Mouse (Mus musculus) CD4-positive helper T cell, adult 2 months (primary cell): Measurements from ENCODE around the gene Myo9a.
"Not testable (repeated sequence)": the region's sequence is repeated elsewhere in the genome, so short reads cannot be mapped to it uniquely, and the experiment has no call there.

Source experiments
- DNase-seq: peaks from one replicate; pipeline ENCODE4 v3.0.0-alpha.2; 2012; ENCODE audit warnings: low read depth, missing footprints, low spot score

Myo9a gene

GRCm38 (mm10) chr9:59948691-59949250 is 198.1 kb downstream of the Myo9a start:
- no peak for DNase-seq

- no peak for DNase-seq
Observed at GRCm38 (mm10) chr9:59949511-59949910, 198.8 kb downstream of the Myo9a start.

- no peak for DNase-seq
Observed at GRCm38 (mm10) chr9:59949981-59950380, 199.3 kb downstream of the Myo9a start.

- DNase-seq = no peak
Observed at GRCm38 (mm10) chr9:59951001-59951750, 200.5 kb downstream of the Myo9a start.

GRCm38 (mm10) chr9:59951943-59952342 is 201.2 kb downstream of the Myo9a start:
- no peak for DNase-seq

- DNase-seq = no peak
Observed at GRCm38 (mm10) chr9:59952515-59953070, 201.9 kb downstream of the Myo9a start.

- DNase-seq = no peak
Observed at GRCm38 (mm10) chr9:59953556-59953955, 202.9 kb downstream of the Myo9a start.

GRCm38 (mm10) chr9:59955199-59955598 is 204.5 kb downstream of the Myo9a start:
- no peak for DNase-seq

GRCm38 (mm10) chr9:59955692-59956091 is 205.0 kb downstream of the Myo9a start:
- DNase-seq = no peak

- no peak for DNase-seq
Observed at GRCm38 (mm10) chr9:59956496-59956895, 205.8 kb downstream of the Myo9a start.

GRCm38 (mm10) chr9:59958115-59958514 is 207.4 kb downstream of the Myo9a start:
- not testable (repeated sequence) for DNase-seq

GRCm38 (mm10) chr9:59959276-59959675 is 208.6 kb downstream of the Myo9a start:
- DNase-seq = peak; percentile 91

- no peak for DNase-seq
Observed at GRCm38 (mm10) chr9:59960559-59960958, 209.9 kb downstream of the Myo9a start, which contains the start of gene Nr2e3. Gene Nr2e3, minus strand, starts transcription at chr9:59960659.

GRCm38 (mm10) chr9:59961201-59961955 is 210.7 kb downstream of the Myo9a start:
- no peak for DNase-seq

GRCm38 (mm10) chr9:59964367-59964766 is 213.7 kb downstream of the Myo9a start:
- no peak for DNase-seq

GRCm38 (mm10) chr9:59965046-59965445 is 214.3 kb downstream of the Myo9a start:
- no peak for DNase-seq

GRCm38 (mm10) chr9:59969383-59969782 is 218.7 kb downstream of the Myo9a start:
- DNase-seq = peak; percentile 67

GRCm38 (mm10) chr9:59971263-59971662 is 220.6 kb downstream of the Myo9a start:
- DNase-seq = no peak
